Mouse (Mus musculus): ENCODE data around the gene Bbs5.
"Not testable (repeated sequence)": the region's sequence is repeated elsewhere in the genome, so short reads cannot be mapped to it uniquely, and the experiment has no call there.

The Bbs5 gene

GRCm38 (mm10) chr2:69673723-69674122 lies 26.8 kb downstream of the Bbs5 start:
- peak in 1 of 2 experiments; percentile 6 for DNase-seq

- no peak for DNase-seq
These were observed 28.3 kb downstream of the Bbs5 start for GRCm38 (mm10) chr2:69675266-69675665.

GRCm38 (mm10) chr2:69676713-69677112 lies 29.7 kb downstream of the Bbs5 start:
- no peak for DNase-seq

- DNase-seq = not testable (repeated sequence)
These were observed 30.2 kb downstream of the Bbs5 start for GRCm38 (mm10) chr2:69677215-69677614.

- no peak for DNase-seq
These were observed 33.0 kb downstream of the Bbs5 start for GRCm38 (mm10) chr2:69679990-69680389.

GRCm38 (mm10) chr2:69681931-69682330 lies 35.0 kb downstream of the Bbs5 start:
- no peak for DNase-seq

- DNase-seq = no peak
These were observed 36.2 kb downstream of the Bbs5 start for GRCm38 (mm10) chr2:69683036-69683805.

GRCm38 (mm10) chr2:69684488-69684887 lies 37.5 kb downstream of the Bbs5 start:
- DNase-seq = no peak

GRCm38 (mm10) chr2:69690214-69690613 lies 43.2 kb downstream of the Bbs5 start:
- no peak for DNase-seq

GRCm38 (mm10) chr2:69690843-69691242 lies 43.9 kb downstream of the Bbs5 start:
- DNase-seq = no peak

- no peak for DNase-seq
These were observed 46.5 kb downstream of the Bbs5 start for GRCm38 (mm10) chr2:69693501-69693900.

- DNase-seq = no peak
These were observed 53.5 kb downstream of the Bbs5 start for GRCm38 (mm10) chr2:69700446-69700845.

GRCm38 (mm10) chr2:69712171-69712570 lies 65.2 kb downstream of the Bbs5 start:
- DNase-seq = no peak

GRCm38 (mm10) chr2:69712981-69713625 lies 66.1 kb downstream of the Bbs5 start, which contains the start of gene Fastkd1:
Gene Fastkd1 (minus strand): TSS chr2:69713516.
- DNase-seq = peak; percentile 83 to 89

GRCm38 (mm10) chr2:69713626-69714014 lies 66.6 kb downstream of the Bbs5 start:
- no peak for DNase-seq

GRCm38 (mm10) chr2:69714126-69714525 lies 67.2 kb downstream of the Bbs5 start:
- no peak for DNase-seq

- no peak for DNase-seq
These were observed 69.5 kb downstream of the Bbs5 start for GRCm38 (mm10) chr2:69716483-69716882.
